Mouse (Mus musculus): ENCODE data around the gene Fam213a.
A peak's percentile ranks its signal among the peaks of the same experiment; 100 is the strongest.

Gene Fam213a

GRCm38 (mm10) chr14:40963501-40964213 is 49.9 kb downstream of the Fam213a start:
- DNase-seq (ENCODE audit: low spot score in 2 of 2): no peak

DNA sequence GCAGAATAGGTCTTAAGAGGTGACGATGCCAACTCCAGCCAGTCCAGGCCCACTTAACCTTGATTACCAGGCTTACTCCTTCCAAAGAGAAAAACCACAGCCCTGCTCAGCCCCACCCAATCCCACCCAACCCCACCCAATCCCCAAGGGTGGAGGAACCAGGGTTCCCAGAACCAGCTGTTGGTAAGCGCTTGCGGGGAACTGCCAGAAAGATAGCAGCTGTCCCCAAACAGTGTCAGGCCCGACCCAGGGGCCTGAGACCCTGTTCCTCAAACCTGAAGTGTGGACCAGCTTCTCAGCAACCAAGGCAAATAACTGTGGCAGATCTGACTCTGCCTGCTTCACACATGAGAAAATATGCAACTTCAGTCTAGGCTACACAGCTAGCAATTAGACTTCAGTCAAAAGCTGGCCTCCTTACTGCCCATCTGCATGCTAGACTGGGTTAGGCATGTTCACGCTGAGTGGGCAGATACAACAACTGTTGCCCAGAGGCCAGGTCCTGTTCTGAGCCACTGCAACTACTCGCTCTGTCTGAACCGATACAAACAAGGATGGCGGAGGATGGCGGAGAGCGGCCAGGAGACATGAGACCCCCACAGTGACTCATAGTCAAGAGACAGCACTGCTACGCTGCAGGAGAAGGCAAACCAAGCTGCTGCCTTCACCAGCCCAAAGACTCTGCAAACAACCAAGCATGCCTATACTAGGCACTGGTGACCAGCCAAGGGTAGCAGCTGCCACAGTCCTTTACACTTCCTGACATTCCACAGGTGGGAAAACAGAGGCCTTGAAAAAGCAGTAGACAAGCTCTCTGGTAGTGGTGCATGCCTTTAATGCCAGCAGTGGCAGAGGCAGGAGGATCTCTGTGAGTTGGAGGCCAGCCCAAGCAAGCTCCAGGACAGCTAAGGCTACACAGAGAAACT is 51.0 kb downstream of the Fam213a start:
- no peak for DNase-seq (ENCODE audit: low spot score in 2 of 2)

DNA sequence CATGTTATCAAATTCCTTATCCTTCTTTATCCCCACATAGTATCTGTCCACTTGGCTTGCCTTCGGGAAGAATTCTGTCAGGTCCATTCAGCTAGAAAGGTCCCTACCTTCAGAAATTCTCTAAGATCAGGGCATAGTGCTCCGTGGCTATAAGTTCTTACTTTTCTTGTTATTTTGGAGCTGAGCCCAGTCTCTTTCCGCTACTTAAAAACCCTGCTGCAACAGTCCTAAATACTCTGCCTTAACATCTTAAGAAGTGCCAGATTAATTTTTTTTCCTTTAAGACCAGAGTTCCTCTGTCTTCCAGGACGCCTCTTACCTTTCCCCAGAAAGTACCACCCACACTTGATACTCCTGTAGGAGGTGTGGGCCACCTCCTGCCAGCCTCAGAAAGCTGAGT is 53.4 kb downstream of the Fam213a start:
- no peak for DNase-seq (ENCODE audit: low spot score in 2 of 2)

- DNase-seq (ENCODE audit: low spot score in 2 of 2): no peak
Observed at GRCm38 (mm10) chr14:40959586-40959985, 54.0 kb downstream of the Fam213a start.

- DNase-seq (ENCODE audit: low spot score in 2 of 2): peak; percentile 54 to 82
Observed at GRCm38 (mm10) chr14:40958986-40959381, 54.6 kb downstream of the Fam213a start.

- DNase-seq (ENCODE audit: low spot score in 2 of 2): peak; percentile 57 to 72
Observed at GRCm38 (mm10) chr14:40958083-40958985, 55.3 kb downstream of the Fam213a start.

DNA sequence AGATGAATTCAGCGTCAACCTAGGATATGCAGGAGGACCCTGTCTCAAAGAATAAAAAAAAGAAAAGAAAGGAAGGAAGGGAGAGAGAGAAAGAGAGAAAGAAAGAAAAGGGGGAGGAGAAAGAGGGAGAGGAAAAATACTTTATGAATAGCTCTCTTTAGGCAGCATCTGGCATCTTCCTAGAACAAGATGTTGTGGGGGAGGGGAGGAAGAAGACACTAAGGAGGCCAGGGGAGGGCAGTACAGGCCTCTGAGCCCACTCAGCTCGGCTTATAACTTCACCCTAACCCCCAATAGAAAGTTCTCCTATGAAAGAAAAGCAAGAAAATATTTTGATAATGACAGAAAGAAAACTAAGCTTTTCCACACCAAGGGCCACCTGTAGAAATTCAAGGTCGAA is 56.0 kb downstream of the Fam213a start:
- DNase-seq (ENCODE audit: low spot score in 2 of 2): no peak

- peak; percentile 48 to 69 for DNase-seq (ENCODE audit: low spot score in 2 of 2)
Observed at GRCm38 (mm10) chr14:40956252-40957146, 57.1 kb downstream of the Fam213a start.

- no peak for DNase-seq (ENCODE audit: low spot score in 2 of 2)
Observed at GRCm38 (mm10) chr14:40955596-40956251, 57.9 kb downstream of the Fam213a start.

DNA sequence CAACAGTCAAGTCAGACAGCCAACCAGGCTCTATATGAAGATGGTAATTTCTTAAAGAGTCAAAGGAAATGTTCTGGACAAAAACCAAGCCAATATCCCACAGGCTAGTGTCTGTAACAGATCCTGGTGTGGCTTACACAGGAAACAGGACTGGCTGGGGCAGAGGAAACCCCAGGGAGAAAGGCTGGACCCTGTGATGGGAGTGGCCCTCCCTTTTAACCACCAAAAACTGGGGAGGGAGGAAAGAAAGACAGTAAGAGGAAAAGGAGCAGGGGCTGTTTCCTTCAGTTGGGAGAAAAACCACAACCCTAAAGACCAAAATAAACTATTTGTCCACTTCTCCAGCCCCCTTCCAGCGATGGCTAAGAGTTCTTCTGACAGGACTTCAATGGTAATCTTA is 58.4 kb downstream of the Fam213a start:
- DNase-seq (ENCODE audit: low spot score in 2 of 2): no peak

- no peak for DNase-seq (ENCODE audit: low spot score in 2 of 2)
Observed at GRCm38 (mm10) chr14:40953381-40953780, 60.2 kb downstream of the Fam213a start.

DNA sequence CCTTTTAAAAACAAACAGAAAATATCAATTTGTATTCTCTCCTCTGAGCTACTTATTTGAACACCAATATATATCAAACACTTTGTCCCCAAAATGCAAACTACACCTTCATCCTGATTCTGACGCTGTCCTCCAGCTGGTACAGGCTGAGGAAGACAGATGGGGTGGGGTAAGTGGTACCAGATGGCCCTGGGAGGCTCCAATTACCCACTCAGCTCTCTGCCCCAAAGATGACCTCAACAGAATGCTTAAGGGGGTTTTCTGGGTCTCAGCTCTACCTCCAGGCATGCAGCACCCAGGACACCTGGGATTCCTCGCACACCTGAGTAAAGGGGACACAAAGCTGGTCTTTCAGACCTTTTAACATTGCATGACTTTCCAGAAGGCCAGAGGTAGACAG is 60.9 kb downstream of the Fam213a start:
- no peak for DNase-seq (ENCODE audit: low spot score in 2 of 2)

DNA sequence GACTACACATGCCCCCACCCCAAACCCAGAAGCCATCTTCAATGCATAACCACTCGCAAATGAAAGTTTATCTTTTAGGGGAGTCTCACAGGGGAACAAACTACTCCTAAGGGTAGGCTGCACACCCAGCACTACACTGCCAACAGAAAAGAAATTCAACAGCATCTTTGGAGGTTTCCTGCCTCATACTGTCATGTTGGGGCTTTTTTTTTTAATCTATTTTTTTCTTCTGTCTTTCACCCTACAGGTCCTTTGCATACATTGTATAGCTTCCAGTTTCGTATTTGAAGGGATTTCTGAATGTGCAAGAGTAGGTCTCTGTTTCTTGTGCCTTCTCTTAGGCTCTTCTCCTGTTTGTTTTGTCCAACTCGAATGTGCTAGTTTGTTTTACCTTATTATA is 61.3 kb downstream of the Fam213a start:
- DNase-seq (ENCODE audit: low spot score in 2 of 2): no peak

GRCm38 (mm10) chr14:40949730-40950614 is 63.6 kb downstream of the Fam213a start:
- DNase-seq (ENCODE audit: low spot score in 2 of 2): no peak

DNA sequence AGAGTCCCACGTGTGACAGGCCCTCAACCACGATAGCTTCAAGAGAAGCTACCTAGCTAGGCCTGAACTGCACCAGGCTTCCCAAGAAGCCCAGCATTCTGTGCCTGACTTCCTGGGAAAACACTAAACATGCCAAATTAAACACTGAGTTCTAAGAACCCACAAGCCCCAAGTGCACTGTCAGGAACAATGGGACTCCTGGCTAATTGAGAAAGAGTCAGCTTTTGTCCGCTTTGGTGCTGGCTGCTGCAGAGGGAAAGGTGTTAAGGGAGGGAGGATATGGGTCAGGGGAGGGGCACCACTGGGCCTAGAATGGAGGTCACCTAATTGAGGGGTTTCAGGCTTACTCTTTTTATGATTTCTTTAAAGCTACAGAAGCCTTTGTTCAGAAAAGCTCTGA is 64.5 kb downstream of the Fam213a start:
- DNase-seq (ENCODE audit: low spot score in 2 of 2): no peak

DNA sequence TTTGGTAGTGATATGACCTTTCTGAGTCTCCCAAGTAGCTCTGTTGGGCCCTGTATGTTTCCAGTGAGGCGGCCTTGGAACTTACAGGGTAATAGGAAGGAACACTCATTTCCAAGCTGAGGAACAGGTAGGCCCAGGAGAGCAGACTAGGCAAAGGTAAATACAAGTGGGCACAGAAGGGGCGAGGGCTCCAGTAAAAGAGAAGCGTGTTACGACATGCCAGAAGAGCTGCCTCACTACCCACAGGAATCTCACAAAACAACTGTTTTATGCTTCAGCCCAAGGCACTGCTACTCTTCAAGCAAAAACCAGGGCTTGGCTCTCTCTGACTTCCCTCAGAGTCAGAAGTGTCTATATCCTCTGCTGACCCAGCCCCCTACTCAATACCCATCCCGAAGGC is 65.1 kb downstream of the Fam213a start:
- no peak for DNase-seq (ENCODE audit: low spot score in 2 of 2)

- peak in 1 of 2 experiments; percentile 29 for DNase-seq (ENCODE audit: low spot score in 2 of 2)
Observed at GRCm38 (mm10) chr14:40947431-40948394, 65.9 kb downstream of the Fam213a start.

DNA sequence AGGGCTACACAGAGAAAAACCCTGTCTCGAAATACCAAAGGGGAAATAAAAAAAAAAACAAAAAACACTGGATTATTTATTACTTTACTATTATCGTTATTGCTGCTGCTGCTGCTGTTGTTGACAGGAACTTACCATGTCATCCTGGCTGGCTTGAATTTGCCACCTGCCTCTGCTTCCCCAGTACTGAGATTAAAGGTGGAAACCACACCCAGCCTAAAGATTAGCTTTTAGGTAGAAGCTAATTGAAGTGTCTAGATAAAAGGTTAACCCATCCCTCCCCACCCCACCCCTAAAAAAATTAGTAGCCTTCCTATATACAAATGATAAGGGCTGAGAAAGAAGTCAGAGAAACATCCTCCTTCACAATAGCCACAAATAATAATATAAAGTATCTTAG is 69.8 kb downstream of the Fam213a start:
- DNase-seq (ENCODE audit: low spot score in 2 of 2): no peak

Measured in heart, adult 9 months (tissue).